Mouse (Mus musculus) myocyte (in vitro differentiated cells): ENCODE results near the gene Stx4a.
A peak's percentile ranks its signal among the peaks of the same experiment; 100 is the strongest.

Experiments
- CEBPB ChIP-seq: IDR thresholded peaks from 2 replicates; pipeline ENCODE4 v1.6.1; 2011; ENCODE audit warnings: mild to moderate bottlenecking, moderate library complexity; ENCODE audit not compliant: poor library complexity, insufficient read depth, severe bottlenecking
- E2F4 ChIP-seq: IDR thresholded peaks from one replicate; pipeline ENCODE4 v1.6.1; 2011; ENCODE audit warnings: mild to moderate bottlenecking, control low read depth, moderate library complexity; ENCODE audit not compliant: insufficient read depth
- MAX ChIP-seq: IDR thresholded peaks from one replicate; pipeline ENCODE4 v1.6.1; 2011; ENCODE audit warnings: low read depth, mild to moderate bottlenecking, control low read depth
- MYOD1 ChIP-seq, 3 experiments: IDR thresholded peaks; one replicate each; pipeline ENCODE4 v1.6.1; 2011; ENCODE audit warnings: control low read depth in 2 of 3, low read depth in 2 of 3, mild to moderate bottlenecking in 2 of 3, moderate library complexity in 1 of 3; ENCODE audit not compliant: insufficient read length in 2 of 3, control insufficient read depth in 1 of 3
- POLR2A ChIP-seq: IDR thresholded peaks from one replicate; pipeline ENCODE4 v1.6.1; 2011; ENCODE audit warnings: low read depth, mild to moderate bottlenecking, control low read depth, moderate library complexity; ENCODE audit not compliant: insufficient read length
- POLR2AphosphoS2 ChIP-seq: IDR thresholded peaks from one replicate; pipeline ENCODE4 v1.6.1; 2011; ENCODE audit warnings: low read depth, control low read depth; ENCODE audit not compliant: insufficient read length
- REST ChIP-seq: IDR thresholded peaks from one replicate; pipeline ENCODE4 v1.6.1; 2011; ENCODE audit warnings: mild to moderate bottlenecking, control low read depth, moderate library complexity; ENCODE audit not compliant: insufficient read depth, insufficient read length
- TCF12 ChIP-seq: IDR thresholded peaks from one replicate; pipeline ENCODE4 v1.6.1; 2011; ENCODE audit warnings: mild to moderate bottlenecking, control low read depth; ENCODE audit not compliant: poor library complexity, insufficient read depth, severe bottlenecking
- TCF3 ChIP-seq: IDR thresholded peaks from one replicate; pipeline ENCODE4 v1.6.1; 2011; ENCODE audit warnings: low read depth, control low read depth; ENCODE audit not compliant: insufficient read length
- USF1 ChIP-seq: IDR thresholded peaks from one replicate; pipeline ENCODE4 v1.6.1; 2011; ENCODE audit warnings: low read depth, mild to moderate bottlenecking, control low read depth, moderate library complexity

DNA sequence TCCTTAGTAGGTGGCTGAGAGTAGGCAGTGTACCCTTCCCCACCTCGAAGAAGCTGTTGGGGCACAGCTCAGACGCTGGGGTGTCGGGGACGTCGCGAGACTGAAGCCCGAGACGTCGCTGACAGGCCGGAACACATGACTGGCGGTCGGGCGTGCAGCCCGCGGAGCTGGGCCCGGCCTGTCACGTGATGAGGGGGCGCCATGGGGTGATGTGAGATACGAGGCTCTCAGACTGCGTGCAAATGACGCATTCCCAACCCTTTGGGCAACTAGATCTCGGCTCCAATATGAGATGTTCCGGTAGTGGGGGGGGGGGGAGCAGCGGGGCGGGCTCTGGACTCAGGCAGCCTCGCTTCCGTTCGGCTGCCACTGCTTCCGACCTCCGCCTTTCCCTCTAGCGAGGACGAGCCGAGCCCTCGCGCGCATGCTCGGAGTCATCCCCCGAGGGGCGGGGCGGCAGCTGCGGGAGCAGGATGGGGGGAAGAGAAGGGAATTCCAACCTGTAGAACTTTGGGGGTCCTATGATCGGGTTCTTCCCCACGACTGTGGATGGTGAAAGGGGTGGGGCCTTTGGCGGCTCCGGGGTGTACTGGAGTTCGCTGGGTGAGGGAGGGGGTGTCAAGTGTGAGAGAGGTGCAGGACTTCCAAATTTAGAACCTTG is 17.4 kb downstream of the Stx4a start:
- TF ChIP-seq POLR2A, result peak; percentile 75
- peak; percentile 89 for TF ChIP-seq USF1
- peak; percentile 81 for TF ChIP-seq POLR2AphosphoS2
- peak; percentile 62 for TF ChIP-seq E2F4
- no peak for TF ChIP-seq TCF12
- no peak for TF ChIP-seq TCF3
- TF ChIP-seq REST, result no peak
- TF ChIP-seq CEBPB, result no peak
- TF ChIP-seq MAX, result peak; percentile 92
- TF ChIP-seq MYOD1 (IDR thresholded peaks at IDR 0.05; ENCODE audit: control insufficient read depth in 1 of 3, insufficient read length in 2 of 3, low read depth in 2 of 3), result peak in 2 of 3 experiments; percentile 58 to 65
